Mouse (Mus musculus) intestine, embryonic 16.5 days (tissue): Measurements from ENCODE around the gene Tmem119. TPM values are rescaled to one million over a fixed set of nuclear protein-coding genes. Genes with fewer than 3 reads are reported as not detected.

ENCODE experiments used
- ATAC-seq: fragments of 200-750 bp; cut with Nextera tagmentation; 2 replicates; pipeline ENCODE4 v1.8.0; 2017; ENCODE audit warnings: moderate TSS enrichment, moderate library complexity
- H3K27ac ChIP-seq: fragments of 300-500 bp; sonication (generic); 2 replicates; pipeline ENCODE4 v1.5.1; 2014; ENCODE audit warnings: mild to moderate bottlenecking, low read length
- H3K27me3 ChIP-seq: fragments of 300-500 bp; sonication (generic); replicated peaks from 2 replicates; pipeline ENCODE4 v1.6.1; 2014; ENCODE audit warnings: low read length, control low read depth, mixed read lengths; ENCODE audit not compliant: control insufficient read depth, insufficient read depth
- H3K36me3 ChIP-seq: fragments of 300-500 bp; sonication (generic); 2 replicates; pipeline ENCODE4 v1.6.1; 2014; ENCODE audit warnings: low read length, control low read depth; ENCODE audit not compliant: control insufficient read depth, insufficient read depth
- H3K4me1 ChIP-seq: fragments of 300-500 bp; sonication (generic); 2 replicates; pipeline ENCODE4 v1.6.1; 2014; ENCODE audit warnings: low read length, control low read depth, mixed read lengths; ENCODE audit not compliant: control insufficient read depth, insufficient read depth
- H3K4me2 ChIP-seq: fragments of 300-500 bp; sonication (generic); 2 replicates; pipeline ENCODE4 v1.6.1; 2014; ENCODE audit warnings: low read depth, low read length, control low read depth
- H3K4me3 ChIP-seq: fragments of 300-500 bp; sonication (generic); 2 replicates; pipeline ENCODE4 v1.5.1; 2014; ENCODE audit warnings: mild to moderate bottlenecking, low read length
- H3K9ac ChIP-seq: fragments of 300-500 bp; sonication (generic); 2 replicates; pipeline ENCODE4 v1.6.1; 2014; ENCODE audit warnings: low read depth, low read length
- H3K9me3 ChIP-seq: fragments of 300-500 bp; sonication (generic); 2 replicates; pipeline ENCODE4 v1.6.1; 2016; ENCODE audit warnings: low read length, control low read depth; ENCODE audit not compliant: control insufficient read depth
- WGBS: fragments of 180-500 bp; shearing (Covaris S2); extraction: QIAGEN DNeasy Blood & Tissue Kit; methylation state at CpG from one replicate; pipeline ENCODE4 v1.1.7; 2014; 5-methylcytosine and 5-hydroxymethylcytosine counted together
- polyA plus RNA-seq: library from polyadenylated mRNA; unstranded; fragments of >200 nt; fragmentation: Nextera tagmentation; extraction: Ambion mirVana; gene quantifications from 2 replicates; pipeline ENCODE4 v1.2.1, GENCODE M21; 2015

Tmem119 gene
- polyA plus RNA-seq, 1 experiment from 2014 or later = 63.7 TPM

DNA sequence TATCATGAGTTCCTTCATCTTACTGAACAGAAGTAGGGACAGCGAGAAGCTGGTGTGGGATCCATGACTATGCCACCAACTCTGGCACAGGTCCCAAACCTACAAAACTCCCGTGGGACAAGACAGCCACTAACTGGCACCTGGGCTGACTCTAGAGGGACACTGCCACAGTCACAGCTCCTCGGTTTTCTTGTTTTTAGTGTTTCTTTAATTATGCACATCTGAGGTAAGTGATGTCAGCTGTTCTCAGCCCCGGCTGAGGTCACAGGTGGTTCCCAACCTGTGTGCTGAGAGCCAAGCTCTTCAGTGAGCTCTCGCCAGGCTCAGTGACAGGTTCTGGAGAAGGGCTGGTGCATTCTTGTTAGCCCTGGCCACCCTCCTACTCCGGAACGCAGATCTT is 35.9 kb downstream of the Tmem119 start:
- no peak overlapping the region for H3K27ac ChIP-seq
- no peak for ATAC-seq
- peaks cover 33% of the 10 kb centered on the region for H3K36me3 ChIP-seq
- H3K27me3 ChIP-seq = no peaks in the 10 kb centered on the region
- H3K4me3 ChIP-seq = no peak overlapping the region
- H3K4me1 ChIP-seq = peaks cover 14% of the 10 kb centered on the region; the same call in 1 of the 2 replicates
- no peak overlapping the region for H3K9ac ChIP-seq
- 90% methylated on average over 7 of the region's 7 CpGs for WGBS
- H3K9me3 ChIP-seq = no peaks in the 10 kb centered on the region
- no peak overlapping the region for H3K4me2 ChIP-seq

DNA sequence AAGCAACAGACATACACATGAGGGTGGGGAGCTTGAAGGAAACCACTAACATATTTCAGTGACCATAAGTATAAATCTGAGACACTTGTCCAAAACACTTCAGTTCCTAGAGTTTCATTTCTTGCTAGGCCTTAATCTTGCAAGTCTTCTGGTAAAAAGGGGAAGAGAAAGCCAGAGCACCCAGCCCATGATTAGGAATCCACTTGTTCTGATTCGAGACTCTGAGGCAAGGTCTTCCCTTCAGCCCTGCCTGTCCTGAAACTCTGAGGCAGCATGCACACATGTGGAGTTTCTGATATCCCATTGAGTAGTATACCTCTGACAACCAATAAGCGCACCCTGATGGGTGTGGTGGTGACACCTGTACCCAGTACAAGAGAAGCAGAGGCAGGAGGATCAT is 38.7 kb downstream of the Tmem119 start:
- Histone ChIP-seq H3K4me3 (no peak overlapping the region), H3K27me3 (no peaks in the 10 kb centered on the region), H3K27ac (no peak overlapping the region), H3K36me3 (peaks cover 49% of the 10 kb centered on the region), H3K4me2 (no peak overlapping the region), H3K9me3 (no peaks in the 10 kb centered on the region), H3K4me1 (peaks cover 12% of the 10 kb centered on the region; the same call in 1 of the 2 replicates), H3K9ac (no peak overlapping the region)
- ATAC-seq = no peak
- 90% methylated on average over 2 of the region's 2 CpGs for WGBS

DNA sequence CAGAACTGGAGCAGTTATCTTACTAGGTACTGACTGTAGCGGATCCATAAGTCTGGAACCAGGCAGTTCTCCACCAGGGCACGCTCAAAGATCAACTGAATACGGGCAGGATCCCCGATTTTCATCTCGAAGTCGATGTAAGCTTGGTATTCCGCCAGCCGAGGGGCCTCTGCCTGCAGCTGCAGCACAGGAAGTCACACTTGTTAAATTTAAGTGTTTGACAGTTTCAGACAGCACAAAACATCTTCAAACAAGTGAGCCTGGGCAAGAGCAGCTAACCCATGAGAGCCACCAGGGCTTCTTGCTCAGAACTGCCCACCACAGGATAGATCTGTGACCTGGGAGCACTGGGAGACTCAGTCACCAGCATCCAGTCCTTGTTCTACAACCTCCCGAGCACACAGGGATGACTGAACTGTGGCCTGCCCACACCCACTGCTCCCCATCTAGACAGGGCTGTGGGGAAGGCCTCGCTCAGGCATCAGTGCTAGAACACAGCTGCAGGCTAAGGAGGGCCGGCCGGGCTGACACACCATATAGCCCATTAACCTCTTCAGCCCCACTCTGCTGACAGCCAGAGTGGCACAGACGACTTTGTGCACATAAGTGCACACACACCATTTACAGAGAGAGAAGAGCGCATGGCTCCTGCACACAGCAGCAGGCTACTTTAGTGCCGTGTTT is 44.8 kb downstream of the Tmem119 start:
- Histone ChIP-seq H3K27ac (no peak overlapping the region), H3K4me1 (no peaks in the 10 kb centered on the region), H3K27me3 (no peaks in the 10 kb centered on the region), H3K4me3 (no peak overlapping the region), H3K9me3 (no peaks in the 10 kb centered on the region), H3K36me3 (peaks cover 47% of the 10 kb centered on the region), H3K4me2 (no peak overlapping the region), H3K9ac (no peak overlapping the region)
- WGBS = 87% methylated on average over 15 of the region's 15 CpGs
- ATAC-seq = no peak

DNA sequence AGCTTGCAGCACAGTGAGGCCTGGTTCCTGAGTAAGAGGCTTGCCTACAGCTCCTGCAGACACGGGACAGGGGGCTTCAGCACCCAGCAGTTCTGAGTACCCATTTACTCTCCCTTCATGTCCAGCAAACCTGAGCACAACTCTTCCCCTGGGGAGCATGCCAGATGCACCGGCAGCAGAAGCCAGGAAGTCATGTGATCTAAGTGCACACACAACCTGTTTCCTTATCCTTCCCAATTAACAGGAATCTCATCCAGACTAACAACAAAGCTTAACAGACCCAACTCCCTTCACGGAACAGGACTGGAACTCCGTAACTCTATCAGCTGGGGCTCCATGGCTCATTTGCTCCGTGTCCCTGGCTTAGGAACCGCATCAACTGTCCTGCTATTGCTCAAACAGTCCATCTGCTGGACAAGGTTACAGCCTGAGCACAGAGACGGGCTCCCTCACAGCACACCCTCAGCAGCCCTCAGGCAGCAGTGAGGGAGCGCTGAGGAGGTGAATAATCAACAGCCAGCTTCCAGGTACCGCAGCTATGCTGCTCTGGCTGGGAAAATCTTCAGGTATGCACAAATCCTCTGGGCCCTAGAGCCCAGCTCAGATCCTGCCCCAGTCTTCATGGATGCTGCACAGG is 48.7 kb downstream of the Tmem119 start:
- H3K27ac ChIP-seq = no peak overlapping the region
- H3K9ac ChIP-seq = no peak overlapping the region
- WGBS = 87% methylated on average over 9 of the region's 9 CpGs
- no peaks in the 10 kb centered on the region for H3K9me3 ChIP-seq
- no peak for ATAC-seq
- no peaks in the 10 kb centered on the region for H3K27me3 ChIP-seq
- peaks cover 52% of the 10 kb centered on the region for H3K36me3 ChIP-seq
- H3K4me1 ChIP-seq = no peaks in the 10 kb centered on the region
- H3K4me2 ChIP-seq = no peak overlapping the region
- no peak overlapping the region for H3K4me3 ChIP-seq

DNA sequence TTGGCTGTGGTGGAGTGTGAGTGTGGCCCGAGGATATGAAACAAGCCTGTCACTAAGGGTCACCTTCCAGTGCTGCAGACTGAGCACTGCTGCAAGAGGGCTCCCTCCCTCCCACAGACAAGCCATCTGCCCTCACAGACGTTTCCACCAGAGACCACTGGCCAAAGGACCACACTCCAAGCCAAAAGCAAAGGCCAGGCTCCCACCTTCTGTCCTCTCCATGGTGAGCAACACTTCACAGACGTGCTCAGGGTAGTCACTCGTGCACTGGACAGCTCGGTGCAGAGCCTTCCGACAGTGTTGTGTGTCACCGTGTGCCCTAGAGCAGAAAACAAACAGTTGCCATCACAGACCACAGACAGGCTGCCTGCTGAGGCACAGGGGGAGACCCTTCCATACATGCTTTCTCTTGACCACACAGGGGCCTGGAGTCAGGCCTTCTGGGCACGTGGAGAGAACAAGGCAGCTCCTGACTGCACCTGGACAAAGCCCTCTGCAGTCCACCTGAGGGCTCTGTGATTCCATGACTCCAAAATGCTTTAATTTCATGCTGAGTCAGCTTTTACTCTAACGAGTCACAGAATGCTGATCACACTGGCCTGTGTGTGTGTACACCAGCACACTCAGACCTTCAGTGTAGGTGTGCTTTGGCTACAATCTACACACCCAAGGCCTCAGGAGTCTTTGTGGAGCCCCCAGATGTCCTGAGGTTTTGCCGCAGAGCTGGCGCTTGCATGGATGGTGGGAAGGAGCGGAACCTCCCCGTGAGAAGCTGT is 51.6 kb downstream of the Tmem119 start:
- Histone ChIP-seq H3K36me3 (peaks cover 60% of the 10 kb centered on the region), H3K9ac (no peak overlapping the region), H3K27ac (no peak overlapping the region), H3K27me3 (no peaks in the 10 kb centered on the region), H3K4me3 (no peak overlapping the region), H3K4me1 (no peaks in the 10 kb centered on the region), H3K9me3 (no peaks in the 10 kb centered on the region), H3K4me2 (no peak overlapping the region)
- WGBS = 96% methylated on average over 13 of the region's 13 CpGs
- ATAC-seq = no peak

DNA sequence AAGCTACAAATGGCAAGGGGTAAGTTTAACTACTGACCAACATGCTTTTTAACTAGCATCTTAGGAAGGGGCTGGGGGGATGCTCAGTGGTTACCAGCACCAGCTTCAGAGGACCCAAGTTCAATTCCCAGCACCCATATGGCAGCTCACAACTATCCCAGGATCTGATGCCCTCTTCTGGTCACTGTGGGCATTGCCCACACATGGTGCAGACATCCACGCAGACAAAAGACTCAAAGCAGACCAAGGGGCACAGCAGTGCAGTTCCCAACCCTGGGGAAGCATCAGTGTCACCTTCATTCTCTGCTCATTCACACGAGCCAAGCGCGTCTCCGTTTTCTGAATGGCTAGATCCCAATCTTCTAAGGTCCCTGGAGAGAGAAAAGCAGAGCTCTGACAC is 52.7 kb downstream of the Tmem119 start:
- H3K9me3 ChIP-seq = no peaks in the 10 kb centered on the region
- no peaks in the 10 kb centered on the region for H3K4me1 ChIP-seq
- no peak overlapping the region for H3K9ac ChIP-seq
- no peak for ATAC-seq
- no peak overlapping the region for H3K4me3 ChIP-seq
- peaks cover 69% of the 10 kb centered on the region for H3K36me3 ChIP-seq
- H3K4me2 ChIP-seq = no peak overlapping the region
- over 99% methylated on average over 5 of the region's 5 CpGs for WGBS
- H3K27ac ChIP-seq = no peak overlapping the region
- no peaks in the 10 kb centered on the region for H3K27me3 ChIP-seq

Other genes starting within 250 kb of the Tmem119 start
- gene Cmklr1, start 150.1 kb downstream of the Tmem119 start, polyA plus RNA-seq = 1.3 and 2.3 TPM in 2 replicates
- not detected in 2 replicates for gene 1700069L16Rik, start 75.7 kb downstream of the Tmem119 start, polyA plus RNA-seq
- gene Ficd, start 64.7 kb downstream of the Tmem119 start, polyA plus RNA-seq = 5.6 and 7.1 TPM in 2 replicates
- 30.2 and 30.6 TPM in 2 replicates for gene Sart3, start 28.0 kb downstream of the Tmem119 start, polyA plus RNA-seq
- 99.0 and 114 TPM in 2 replicates for gene Iscu, start 27.8 kb downstream of the Tmem119 start, polyA plus RNA-seq
- gene Selplg, start 32.1 kb upstream of the Tmem119 start, polyA plus RNA-seq = 6.8 and 7.5 TPM in 2 replicates
- 175 and 183 TPM in 2 replicates for gene Coro1c, start 108.2 kb upstream of the Tmem119 start, polyA plus RNA-seq
- gene Ssh1, start 193.4 kb upstream of the Tmem119 start, polyA plus RNA-seq = 7.1 and 7.8 TPM in 2 replicates
- 31.0 and 32.5 TPM in 2 replicates for gene Dao, start 203.2 kb upstream of the Tmem119 start, polyA plus RNA-seq